Mouse (Mus musculus): ENCODE measurements around the gene Zfp385b. TPM values are rescaled to one million over a fixed set of nuclear protein-coding genes. Genes with fewer than 3 reads are reported as not detected.
A peak's percentile ranks its signal among the peaks of the same experiment; 100 is the strongest.

Zfp385b gene
- polyA plus RNA-seq, 1 experiment from 2014 or later = 5.6 TPM

DNA sequence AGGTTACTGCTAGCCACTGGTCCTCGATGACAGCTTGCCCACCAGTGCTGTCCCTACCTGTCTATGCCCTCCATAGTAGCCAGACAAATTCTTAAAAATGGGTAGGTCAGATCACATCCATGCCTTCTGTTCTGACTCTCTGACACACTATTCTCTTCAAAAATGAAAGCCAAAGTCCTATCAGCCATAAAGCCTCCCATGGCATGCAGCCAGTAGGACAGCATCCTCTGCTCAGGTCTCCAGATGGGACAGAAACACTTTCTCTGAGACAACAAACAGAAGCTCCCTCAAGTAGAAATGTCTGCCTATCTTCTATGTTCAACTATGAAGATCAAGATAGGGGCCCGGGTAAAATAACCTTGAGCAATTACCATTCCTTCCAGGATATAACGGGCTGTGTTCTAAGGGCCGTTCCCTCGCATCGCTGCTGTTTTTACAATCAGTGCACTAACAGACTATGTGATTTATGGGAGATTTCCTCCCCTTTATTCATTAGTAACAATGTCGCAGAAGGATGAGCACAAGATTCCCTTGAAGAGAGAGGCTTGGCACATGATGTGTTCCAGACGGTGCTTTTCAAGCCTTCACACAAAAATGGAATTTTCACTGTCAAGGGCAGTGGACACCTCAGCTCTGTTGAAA lies 49.3 kb downstream of the Zfp385b start:
- Histone ChIP-seq H3K9me3 (ENCODE audit: low read depth, low read length) (no peaks in the 10 kb centered on the region), H3K4me2 (no peak overlapping the region), H3K4me3 (ENCODE audit: low read depth, low read length) (no peak overlapping the region), H3K36me3 (ENCODE audit: insufficient read depth) (no peaks in the 10 kb centered on the region), H3K4me1 (ENCODE audit: insufficient read depth) (no peaks in the 10 kb centered on the region), H3K9ac (no peak overlapping the region), H3K27ac (ENCODE audit: low read depth) (no peak overlapping the region), H3K27me3 (ENCODE audit: insufficient read depth, low read length) (no peaks in the 10 kb centered on the region)
- no peak for TF ChIP-seq CTCF (IDR thresholded peaks at IDR 0.05; ENCODE audit: low read depth)
- ATAC-seq (ENCODE audit: insufficient read depth) (no peak), DNase-seq (no peak)
- WGBS = 57% methylated on average over 8 of the region's 8 CpGs

DNA sequence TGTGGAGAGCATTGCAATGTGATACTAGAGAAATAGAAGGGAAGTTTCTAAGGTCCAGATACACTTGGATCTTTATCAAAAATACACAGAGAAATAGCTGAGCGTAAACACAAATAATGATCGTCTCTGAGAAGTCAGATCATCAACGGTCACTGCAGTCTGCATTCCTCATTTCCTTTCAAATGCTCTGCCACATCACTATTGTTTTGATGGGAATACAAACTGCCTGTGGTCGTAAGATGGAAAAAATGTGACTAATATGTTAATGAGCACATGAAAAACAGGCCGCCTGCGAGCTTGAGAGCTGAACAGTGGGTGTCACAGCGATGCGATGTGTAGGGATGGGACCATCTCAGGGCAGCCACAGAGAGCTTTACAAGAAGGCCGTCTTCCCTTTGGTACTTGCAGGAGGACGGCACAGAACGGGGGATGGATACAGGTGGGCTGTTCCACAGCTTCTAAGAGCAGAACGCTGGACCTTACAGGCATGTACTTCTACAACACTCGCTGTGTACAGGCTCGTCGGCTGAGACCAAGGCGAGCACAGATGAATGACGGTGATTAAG lies 51.0 kb downstream of the Zfp385b start:
- no peak for TF ChIP-seq CTCF (IDR thresholded peaks at IDR 0.05; ENCODE audit: low read depth)
- H3K9me3 ChIP-seq (ENCODE audit: low read depth, low read length) = no peaks in the 10 kb centered on the region
- no peaks in the 10 kb centered on the region for H3K4me1 ChIP-seq (ENCODE audit: insufficient read depth)
- H3K4me2 ChIP-seq = no peak overlapping the region
- WGBS = 68% methylated on average over 17 of the region's 17 CpGs
- ATAC-seq (ENCODE audit: insufficient read depth) (no peak), DNase-seq (peak; percentile 11)
- H3K9ac ChIP-seq = no peak overlapping the region
- H3K27me3 ChIP-seq (ENCODE audit: insufficient read depth, low read length) = no peaks in the 10 kb centered on the region
- H3K36me3 ChIP-seq (ENCODE audit: insufficient read depth) = no peaks in the 10 kb centered on the region
- no peak overlapping the region for H3K27ac ChIP-seq (ENCODE audit: low read depth)
- no peak overlapping the region for H3K4me3 ChIP-seq (ENCODE audit: low read depth, low read length)

DNA sequence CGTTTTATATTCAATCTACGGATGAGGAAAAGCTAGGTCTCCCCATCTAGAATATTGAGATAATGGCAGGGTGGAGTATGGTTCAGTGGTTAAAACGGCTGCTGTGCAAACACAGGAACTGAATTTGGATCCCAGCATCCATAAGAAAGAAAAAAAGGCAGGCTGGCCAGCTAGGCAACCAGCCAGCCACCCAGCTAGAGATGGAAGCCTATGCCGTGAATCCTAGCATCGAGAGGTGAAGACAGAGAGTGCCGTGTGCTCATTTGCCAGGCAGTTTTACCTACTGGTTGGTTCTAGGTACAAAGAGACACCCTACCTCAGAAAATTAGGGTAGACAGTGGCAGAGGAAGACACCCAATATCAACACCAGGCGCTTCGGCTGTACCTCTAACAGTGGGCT lies 57.5 kb downstream of the Zfp385b start:
- no peak for DNase-seq
- H3K4me1 ChIP-seq (ENCODE audit: insufficient read depth) = no peaks in the 10 kb centered on the region
- no peak overlapping the region for H3K4me2 ChIP-seq
- 87% methylated on average over 8 of the region's 8 CpGs for WGBS
- no peak for TF ChIP-seq CTCF (IDR thresholded peaks at IDR 0.05; ENCODE audit: low read depth)
- H3K4me3 ChIP-seq (ENCODE audit: low read depth, low read length) = no peak overlapping the region
- ATAC-seq (ENCODE audit: insufficient read depth) = no peak
- H3K36me3 ChIP-seq (ENCODE audit: insufficient read depth) = no peaks in the 10 kb centered on the region
- H3K27me3 ChIP-seq (ENCODE audit: insufficient read depth, low read length) = no peaks in the 10 kb centered on the region
- H3K9me3 ChIP-seq (ENCODE audit: low read depth, low read length) = no peaks in the 10 kb centered on the region
- H3K27ac ChIP-seq (ENCODE audit: low read depth) = no peak overlapping the region
- no peak overlapping the region for H3K9ac ChIP-seq

DNA sequence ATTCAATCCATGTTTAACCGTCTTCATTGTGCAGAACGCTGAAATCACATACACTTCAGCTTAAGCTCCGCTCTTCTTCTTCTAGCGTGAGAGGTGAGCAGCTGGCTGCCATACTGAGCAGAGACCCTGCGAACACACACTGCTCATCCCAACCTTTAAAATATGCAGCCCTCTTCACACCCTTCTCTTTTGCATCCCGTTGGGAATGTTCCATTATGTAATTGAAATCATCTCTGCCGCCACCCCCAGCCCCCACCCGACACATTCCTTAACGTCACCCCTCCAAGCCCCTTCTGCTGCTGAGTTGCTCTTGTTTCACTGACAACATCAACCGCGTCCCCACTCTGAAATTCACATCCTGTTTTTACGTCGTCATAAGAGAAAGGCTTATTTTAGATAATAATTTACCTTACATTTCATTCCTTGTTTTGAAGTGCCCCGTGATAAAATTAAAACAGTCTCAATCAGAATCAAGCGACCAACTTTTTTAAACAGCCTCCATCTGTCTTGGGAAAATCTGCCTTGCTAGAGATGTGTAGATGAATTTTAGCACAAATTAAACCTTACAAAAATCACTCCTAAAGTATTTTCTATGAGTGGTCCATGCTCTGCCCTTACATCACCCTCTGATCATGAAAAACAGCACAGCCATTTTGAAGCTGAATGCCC lies 60.9 kb downstream of the Zfp385b start:
- H3K9ac ChIP-seq = no peak overlapping the region
- no peak overlapping the region for H3K27ac ChIP-seq (ENCODE audit: low read depth)
- DNase-seq (no peak), ATAC-seq (ENCODE audit: insufficient read depth) (no peak)
- H3K4me2 ChIP-seq = no peak overlapping the region
- TF ChIP-seq CTCF (IDR thresholded peaks at IDR 0.05; ENCODE audit: low read depth) = no peak
- no peaks in the 10 kb centered on the region for H3K4me1 ChIP-seq (ENCODE audit: insufficient read depth)
- H3K9me3 ChIP-seq (ENCODE audit: low read depth, low read length) = no peaks in the 10 kb centered on the region
- no peaks in the 10 kb centered on the region for H3K27me3 ChIP-seq (ENCODE audit: insufficient read depth, low read length)
- 55% methylated on average over 15 of the region's 15 CpGs for WGBS
- no peaks in the 10 kb centered on the region for H3K36me3 ChIP-seq (ENCODE audit: insufficient read depth)
- H3K4me3 ChIP-seq (ENCODE audit: low read depth, low read length) = no peak overlapping the region

DNA sequence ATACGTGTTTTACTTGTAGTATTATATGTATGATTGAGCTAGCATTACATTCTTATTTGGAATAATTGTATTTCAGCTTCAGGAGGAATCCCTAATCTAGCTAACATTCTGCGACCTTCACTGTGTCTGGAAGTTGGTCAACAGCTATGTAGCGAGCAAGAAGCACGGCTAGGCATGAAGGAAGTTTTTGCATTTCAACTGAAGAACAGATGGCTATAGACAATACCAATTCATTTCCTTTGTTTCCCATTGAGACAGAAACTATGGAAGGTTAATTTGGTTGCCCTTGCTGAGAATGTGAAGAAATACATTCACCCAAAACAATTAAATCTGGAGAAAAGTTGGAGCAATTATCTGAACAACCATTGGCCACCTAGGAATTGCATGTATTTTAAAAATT lies 66.9 kb downstream of the Zfp385b start:
- WGBS = 81% methylated on average over 4 of the region's 4 CpGs
- H3K27ac ChIP-seq (ENCODE audit: low read depth) = no peak overlapping the region
- H3K9ac ChIP-seq = no peak overlapping the region
- DNase-seq (no peak), ATAC-seq (ENCODE audit: insufficient read depth) (no peak)
- H3K9me3 ChIP-seq (ENCODE audit: low read depth, low read length) = no peaks in the 10 kb centered on the region
- H3K4me1 ChIP-seq (ENCODE audit: insufficient read depth) = no peaks in the 10 kb centered on the region
- no peak for TF ChIP-seq CTCF (IDR thresholded peaks at IDR 0.05; ENCODE audit: low read depth)
- H3K4me2 ChIP-seq = no peak overlapping the region
- no peak overlapping the region for H3K4me3 ChIP-seq (ENCODE audit: low read depth, low read length)
- H3K36me3 ChIP-seq (ENCODE audit: insufficient read depth) = no peaks in the 10 kb centered on the region
- H3K27me3 ChIP-seq (ENCODE audit: insufficient read depth, low read length) = no peaks in the 10 kb centered on the region

DNA sequence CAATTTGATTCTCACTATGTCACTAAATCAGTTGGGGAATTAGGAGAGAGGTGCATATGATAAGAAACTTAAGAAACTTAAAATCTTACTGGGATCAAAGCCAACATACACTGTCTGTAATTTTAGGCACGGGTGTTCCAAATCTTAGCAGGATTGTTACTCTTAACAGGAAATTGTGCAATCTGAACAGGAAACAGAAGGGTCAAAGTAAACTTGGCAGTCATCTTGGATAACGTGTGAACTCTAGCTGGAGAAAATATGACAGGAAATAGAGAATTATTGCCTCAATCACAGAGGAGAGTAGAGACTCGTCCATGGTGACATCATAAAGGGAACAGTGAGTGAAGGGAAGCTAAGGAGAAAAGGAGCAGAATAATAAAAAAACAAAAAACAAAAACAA lies 69.8 kb downstream of the Zfp385b start:
- H3K4me3 ChIP-seq (ENCODE audit: low read depth, low read length) = no peak overlapping the region
- H3K36me3 ChIP-seq (ENCODE audit: insufficient read depth) = no peaks in the 10 kb centered on the region
- no peak overlapping the region for H3K4me2 ChIP-seq
- DNase-seq = peak; percentile 66
- no peak overlapping the region for H3K27ac ChIP-seq (ENCODE audit: low read depth)
- no peaks in the 10 kb centered on the region for H3K4me1 ChIP-seq (ENCODE audit: insufficient read depth)
- 22% methylated on average over 3 of the region's 3 CpGs for WGBS
- TF ChIP-seq CTCF (IDR thresholded peaks at IDR 0.05; ENCODE audit: low read depth) = no peak
- ATAC-seq (ENCODE audit: insufficient read depth) = no peak
- H3K9me3 ChIP-seq (ENCODE audit: low read depth, low read length) = no peaks in the 10 kb centered on the region
- no peaks in the 10 kb centered on the region for H3K27me3 ChIP-seq (ENCODE audit: insufficient read depth, low read length)
- H3K9ac ChIP-seq = no peak overlapping the region

DNA sequence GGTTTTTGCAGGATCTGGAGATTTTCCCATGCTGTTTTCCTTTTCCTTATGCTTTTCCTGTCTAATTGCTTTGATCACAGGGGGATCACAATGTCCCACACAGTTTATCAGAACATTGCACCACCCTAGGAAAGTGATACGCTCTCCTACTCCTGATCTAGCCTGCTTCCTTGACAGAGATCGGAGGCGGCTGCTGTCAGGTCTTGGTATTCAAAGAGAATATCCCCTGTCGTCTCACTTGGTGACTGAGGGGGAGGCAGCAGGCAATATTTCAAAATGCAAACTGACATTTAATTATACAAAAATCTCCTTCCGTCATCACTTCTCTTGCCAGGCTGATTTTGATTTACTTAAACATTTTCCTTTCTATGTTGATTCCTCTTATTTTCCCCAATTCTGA lies 73.0 kb downstream of the Zfp385b start:
- Histone ChIP-seq H3K27ac (ENCODE audit: low read depth) (no peak overlapping the region), H3K36me3 (ENCODE audit: insufficient read depth) (no peaks in the 10 kb centered on the region), H3K4me2 (no peak overlapping the region), H3K4me3 (ENCODE audit: low read depth, low read length) (no peak overlapping the region), H3K4me1 (ENCODE audit: insufficient read depth) (no peaks in the 10 kb centered on the region), H3K9ac (no peak overlapping the region), H3K9me3 (ENCODE audit: low read depth, low read length) (no peaks in the 10 kb centered on the region), H3K27me3 (ENCODE audit: insufficient read depth, low read length) (no peaks in the 10 kb centered on the region)
- DNase-seq (no peak), ATAC-seq (ENCODE audit: insufficient read depth) (no peak)
- WGBS = 42% methylated on average over 5 of the region's 5 CpGs
- TF ChIP-seq CTCF (IDR thresholded peaks at IDR 0.05; ENCODE audit: low read depth) = no peak
